Mouse (Mus musculus): ENCODE measurements around the gene Olfr228.
A peak's percentile ranks its signal among the peaks of the same experiment; 100 is the strongest.
"Not testable (repeated sequence)": the region's sequence is repeated elsewhere in the genome, so short reads cannot be mapped to it uniquely, and the experiment has no call there.

The Olfr228 gene

GRCm38 (mm10) chr2:86487286-86487685, at the start of gene Olfr228:
Gene Olfr228 (minus strand): TSS chr2:86487386.
- ATAC-seq (ENCODE audit: low TSS enrichment): no peak

- ATAC-seq (ENCODE audit: low TSS enrichment): no peak
Measured at GRCm38 (mm10) chr2:86530991-86531390, 43.8 kb upstream of the Olfr228 start.

DNA sequence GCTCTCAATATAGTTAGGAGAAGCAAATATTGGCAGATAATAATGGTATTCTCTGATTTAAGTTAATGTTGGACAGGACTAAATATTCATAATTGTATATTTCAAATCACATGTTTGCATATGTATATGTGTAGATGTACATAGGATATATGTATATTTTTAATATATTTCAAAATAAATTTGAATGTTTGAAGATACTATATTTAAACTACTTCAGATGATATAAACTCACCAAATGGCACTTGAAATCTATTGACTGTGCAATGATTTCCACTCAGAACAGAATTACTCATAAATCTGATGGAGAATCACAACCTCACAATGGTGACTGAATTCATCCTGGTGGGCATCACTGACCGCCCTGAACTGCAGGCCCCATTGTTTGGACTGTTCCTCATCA, 21.0 kb upstream of the Olfr228 start, which contains the start of gene Olfr1076:
Gene Olfr1076 (plus strand): TSS at position 301 of the 400 bp plus-strand sequence.
- ATAC-seq (ENCODE audit: low TSS enrichment): no peak

- ATAC-seq (ENCODE audit: low TSS enrichment): peak; percentile 59; the same call in 1 of the 2 replicates
Measured at GRCm38 (mm10) chr2:86464442-86465109, 22.6 kb downstream of the Olfr228 start.

- no peak for ATAC-seq (ENCODE audit: low TSS enrichment)
Measured at GRCm38 (mm10) chr2:86460434-86460833, 26.8 kb downstream of the Olfr228 start.

- ATAC-seq (ENCODE audit: low TSS enrichment): no peak
Measured at GRCm38 (mm10) chr2:86456169-86456568, 31.0 kb downstream of the Olfr228 start, which contains the start of gene Olfr1066. Gene Olfr1066 (minus strand): TSS chr2:86456269.

DNA sequence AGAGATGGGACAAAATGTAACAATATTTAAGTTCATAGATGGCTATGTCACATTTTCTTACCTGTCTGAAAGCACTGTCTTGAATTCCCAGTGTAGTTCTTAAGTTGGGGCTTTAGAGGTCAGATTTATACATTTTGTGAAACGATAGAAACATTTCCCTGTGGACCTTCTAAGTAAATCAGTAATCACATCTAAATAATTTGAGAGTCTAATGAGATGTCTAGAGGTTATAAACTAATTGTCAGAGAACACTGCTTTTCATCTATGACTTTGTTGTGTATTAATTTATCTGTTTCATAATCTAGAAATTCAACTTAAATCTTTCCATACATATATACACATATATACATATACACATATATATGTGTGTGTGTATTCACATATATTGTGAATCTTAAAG, 36.7 kb downstream of the Olfr228 start, which contains the start of gene Olfr1065:
Gene Olfr1065 (minus strand): TSS at position 101 of the 400 bp plus-strand sequence.
- not testable (repeated sequence) for ATAC-seq (ENCODE audit: low TSS enrichment)

DNA sequence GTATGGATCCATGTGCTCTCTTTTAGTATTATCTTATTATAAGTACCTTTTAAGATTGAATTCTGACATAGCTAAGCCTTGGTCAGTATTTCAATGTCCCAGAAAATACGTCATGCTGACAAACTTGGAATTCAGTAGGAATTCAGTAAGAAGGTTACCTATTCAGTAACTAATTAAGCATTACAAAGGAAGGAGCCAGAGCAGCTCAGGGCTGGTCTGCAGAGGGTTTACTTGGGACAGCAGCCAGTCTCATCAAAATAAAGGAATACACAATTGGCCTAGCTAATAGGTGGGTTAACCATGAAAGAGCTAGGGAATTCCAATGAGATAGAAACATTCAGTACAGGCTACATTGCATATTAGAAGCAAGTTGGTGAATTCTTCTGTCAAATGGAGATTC, 45.1 kb downstream of the Olfr228 start:
- not testable (repeated sequence) for ATAC-seq (ENCODE audit: low TSS enrichment)
